Mouse (Mus musculus) midbrain, embryonic 16.5 days (tissue): ENCODE data around the gene Chchd3. TPM values are rescaled to one million over a fixed set of nuclear protein-coding genes. Genes with fewer than 3 reads are reported as not detected.

Source experiments
- ATAC-seq: fragments of 200-750 bp; cut with Nextera tagmentation; 2 replicates; pipeline ENCODE4 v1.8.0; 2017; ENCODE audit warnings: moderate TSS enrichment
- H3K27ac ChIP-seq: fragments of 300-500 bp; sonication (generic); 2 replicates; pipeline ENCODE4 v1.5.1; 2014; ENCODE audit warnings: mild to moderate bottlenecking, low read length, mixed read lengths
- H3K27me3 ChIP-seq: fragments of 300-500 bp; sonication (generic); 2 replicates; pipeline ENCODE4 v1.6.1; 2014; ENCODE audit warnings: low read depth, low read length, mixed read lengths; ENCODE audit not compliant: control insufficient read depth, insufficient read depth
- H3K36me3 ChIP-seq: fragments of 300-500 bp; sonication (generic); 2 replicates; pipeline ENCODE4 v1.6.1; 2014; ENCODE audit warnings: mild to moderate bottlenecking, low read length, moderate library complexity, mixed read lengths; ENCODE audit not compliant: control insufficient read depth, insufficient read depth
- H3K4me1 ChIP-seq: fragments of 300-500 bp; sonication (generic); 2 replicates; pipeline ENCODE4 v1.6.1; 2014; ENCODE audit warnings: mild to moderate bottlenecking, low read length, mixed read lengths; ENCODE audit not compliant: control insufficient read depth, insufficient read depth
- H3K4me2 ChIP-seq: fragments of 300-500 bp; sonication (generic); 2 replicates; pipeline ENCODE4 v1.6.1; 2014; ENCODE audit warnings: mild to moderate bottlenecking, low read length, mixed read lengths
- H3K4me3 ChIP-seq: fragments of 300-500 bp; sonication (generic); 2 replicates; pipeline ENCODE4 v1.5.1; 2014; ENCODE audit warnings: low read depth, mild to moderate bottlenecking, low read length, moderate library complexity, mixed read lengths
- H3K9ac ChIP-seq: fragments of 300-500 bp; sonication (generic); 2 replicates; pipeline ENCODE4 v1.6.1; 2014; ENCODE audit warnings: low read depth, low read length, mixed read lengths
- H3K9me3 ChIP-seq: fragments of 300-500 bp; sonication (generic); replicated peaks from 2 replicates; pipeline ENCODE4 v1.6.1; 2014; ENCODE audit warnings: mild to moderate bottlenecking, low read length, mixed read lengths; ENCODE audit not compliant: control insufficient read depth, poor library complexity, severe bottlenecking
- WGBS: fragments of 180-500 bp; shearing (Covaris S2); extraction: QIAGEN DNeasy Blood & Tissue Kit; methylation state at CpG from one replicate; pipeline ENCODE4 v1.1.7; 2014; 5-methylcytosine and 5-hydroxymethylcytosine counted together
- polyA plus RNA-seq: library from polyadenylated mRNA; unstranded; fragments of >200 nt; fragmentation: Nextera tagmentation; extraction: Ambion mirVana; gene quantifications from 2 replicates; pipeline ENCODE4 v1.2.1, GENCODE M21; 2015

Gene Chchd3
- polyA plus RNA-seq, 1 experiment from 2014 or later, result 104 TPM

- no peak overlapping the region for H3K9ac ChIP-seq
- no peak for ATAC-seq
- no peaks in the 10 kb centered on the region for H3K9me3 ChIP-seq
- WGBS, result 67% methylated on average over 5 of the region's 5 CpGs
- H3K4me3 ChIP-seq, result no peak overlapping the region
- H3K36me3 ChIP-seq, result no peaks in the 10 kb centered on the region
- H3K4me2 ChIP-seq, result no peak overlapping the region
- H3K4me1 ChIP-seq, result no peaks in the 10 kb centered on the region
- no peaks in the 10 kb centered on the region for H3K27me3 ChIP-seq
- no peak overlapping the region for H3K27ac ChIP-seq
These were observed 100.1 kb downstream of the Chchd3 start for GRCm38 (mm10) chr6:32959816-32960550.

GRCm38 (mm10) chr6:32955481-32955880 is 104.6 kb downstream of the Chchd3 start:
- 50% methylated on average over 3 of the region's 3 CpGs for WGBS
- H3K9ac ChIP-seq, result no peak overlapping the region
- no peak overlapping the region for H3K27ac ChIP-seq
- H3K27me3 ChIP-seq, result no peaks in the 10 kb centered on the region
- no peak overlapping the region for H3K4me3 ChIP-seq
- no peak for ATAC-seq
- no peaks in the 10 kb centered on the region for H3K36me3 ChIP-seq
- no peaks in the 10 kb centered on the region for H3K9me3 ChIP-seq
- H3K4me2 ChIP-seq, result no peak overlapping the region
- H3K4me1 ChIP-seq, result no peaks in the 10 kb centered on the region

GRCm38 (mm10) chr6:32950973-32951372 is 109.1 kb downstream of the Chchd3 start:
- H3K36me3 ChIP-seq, result no peaks in the 10 kb centered on the region
- H3K27me3 ChIP-seq, result no peaks in the 10 kb centered on the region
- no peak overlapping the region for H3K9ac ChIP-seq
- WGBS, result 82% methylated on average over 4 of the region's 4 CpGs
- no peak overlapping the region for H3K4me2 ChIP-seq
- no peak overlapping the region for H3K4me3 ChIP-seq
- no peaks in the 10 kb centered on the region for H3K9me3 ChIP-seq
- H3K27ac ChIP-seq, result no peak overlapping the region
- no peaks in the 10 kb centered on the region for H3K4me1 ChIP-seq
- no peak for ATAC-seq

GRCm38 (mm10) chr6:32949702-32950101 is 110.4 kb downstream of the Chchd3 start:
- no peaks in the 10 kb centered on the region for H3K4me1 ChIP-seq
- 67% methylated on average over 3 of the region's 3 CpGs for WGBS
- no peaks in the 10 kb centered on the region for H3K9me3 ChIP-seq
- H3K4me3 ChIP-seq, result no peak overlapping the region
- H3K4me2 ChIP-seq, result no peak overlapping the region
- H3K27ac ChIP-seq, result no peak overlapping the region
- no peaks in the 10 kb centered on the region for H3K27me3 ChIP-seq
- no peak overlapping the region for H3K9ac ChIP-seq
- no peak for ATAC-seq
- H3K36me3 ChIP-seq, result no peaks in the 10 kb centered on the region

GRCm38 (mm10) chr6:32947225-32947624 is 112.8 kb downstream of the Chchd3 start:
- no peak for ATAC-seq
- no peaks in the 10 kb centered on the region for H3K36me3 ChIP-seq
- WGBS, result 60% methylated on average over 6 of the region's 6 CpGs

GRCm38 (mm10) chr6:32944956-32945355 is 115.1 kb downstream of the Chchd3 start:
- ATAC-seq, result no peak
- Histone ChIP-seq H3K27me3 (no peaks in the 10 kb centered on the region), H3K9ac (no peak overlapping the region), H3K4me1 (no peaks in the 10 kb centered on the region), H3K9me3 (no peaks in the 10 kb centered on the region), H3K4me2 (no peak overlapping the region), H3K36me3 (no peaks in the 10 kb centered on the region), H3K4me3 (no peak overlapping the region), H3K27ac (no peak overlapping the region)
- WGBS, result 79% methylated on average over 1 of the region's 1 CpGs

More at GRCm38 (mm10) chr6:32947225-32947624, 112.8 kb downstream of the Chchd3 start:
- no peak overlapping the region for H3K27ac ChIP-seq
- no peaks in the 10 kb centered on the region for H3K9me3 ChIP-seq
- no peak overlapping the region for H3K4me3 ChIP-seq
- H3K27me3 ChIP-seq, result no peaks in the 10 kb centered on the region
- H3K4me2 ChIP-seq, result no peak overlapping the region
- no peaks in the 10 kb centered on the region for H3K4me1 ChIP-seq
- no peak overlapping the region for H3K9ac ChIP-seq

GRCm38 (mm10) chr6:32943651-32944050 is 116.4 kb downstream of the Chchd3 start:
- Histone ChIP-seq H3K27me3 (no peaks in the 10 kb centered on the region), H3K4me1 (no peaks in the 10 kb centered on the region), H3K9me3 (no peaks in the 10 kb centered on the region), H3K4me2 (no peak overlapping the region), H3K9ac (no peak overlapping the region), H3K36me3 (no peaks in the 10 kb centered on the region), H3K27ac (no peak overlapping the region), H3K4me3 (no peak overlapping the region)
- ATAC-seq, result no peak
- WGBS, result 92% methylated on average over 4 of the region's 4 CpGs

GRCm38 (mm10) chr6:32940299-32940698 is 119.8 kb downstream of the Chchd3 start:
- ATAC-seq, result no peak
- no peak overlapping the region for H3K27ac ChIP-seq
- no peak overlapping the region for H3K4me3 ChIP-seq
- no peaks in the 10 kb centered on the region for H3K27me3 ChIP-seq
- 76% methylated on average over 11 of the region's 11 CpGs for WGBS
- no peak overlapping the region for H3K9ac ChIP-seq
- no peaks in the 10 kb centered on the region for H3K9me3 ChIP-seq
- 0 out of 2 replicates have a peak, but pooled peaks cover 2% of the 10 kb centered on the region for H3K4me1 ChIP-seq
- H3K4me2 ChIP-seq, result no peak overlapping the region
- no peaks in the 10 kb centered on the region for H3K36me3 ChIP-seq

GRCm38 (mm10) chr6:32937643-32938042 is 122.4 kb downstream of the Chchd3 start:
- Histone ChIP-seq H3K9me3 (no peaks in the 10 kb centered on the region), H3K9ac (no peak overlapping the region), H3K4me1 (0 out of 2 replicates have a peak, but pooled peaks cover 2% of the 10 kb centered on the region), H3K27ac (no peak overlapping the region), H3K4me3 (no peak overlapping the region), H3K27me3 (no peaks in the 10 kb centered on the region), H3K36me3 (no peaks in the 10 kb centered on the region), H3K4me2 (no peak overlapping the region)
- ATAC-seq, result no peak
- WGBS, result 94% methylated on average over 1 of the region's 1 CpGs
